Mouse (Mus musculus) E14TG2a.4 (cell line): ENCODE measurements around the gene Rnf126.

Experiments
- CTCF ChIP-seq: conservative IDR thresholded peaks from 2 replicates; pipeline ENCODE4 v1.5.1; 2014; ENCODE audit warnings: low read length
- NANOG ChIP-seq: IDR thresholded peaks from 2 replicates; pipeline ENCODE4 v1.6.1; 2014; ENCODE audit warnings: borderline replicate concordance, low read length, mixed read lengths
- POU5F1 ChIP-seq: IDR thresholded peaks from 2 replicates; pipeline ENCODE4 v1.6.1; 2014; ENCODE audit warnings: low read length, borderline replicate concordance

DNA sequence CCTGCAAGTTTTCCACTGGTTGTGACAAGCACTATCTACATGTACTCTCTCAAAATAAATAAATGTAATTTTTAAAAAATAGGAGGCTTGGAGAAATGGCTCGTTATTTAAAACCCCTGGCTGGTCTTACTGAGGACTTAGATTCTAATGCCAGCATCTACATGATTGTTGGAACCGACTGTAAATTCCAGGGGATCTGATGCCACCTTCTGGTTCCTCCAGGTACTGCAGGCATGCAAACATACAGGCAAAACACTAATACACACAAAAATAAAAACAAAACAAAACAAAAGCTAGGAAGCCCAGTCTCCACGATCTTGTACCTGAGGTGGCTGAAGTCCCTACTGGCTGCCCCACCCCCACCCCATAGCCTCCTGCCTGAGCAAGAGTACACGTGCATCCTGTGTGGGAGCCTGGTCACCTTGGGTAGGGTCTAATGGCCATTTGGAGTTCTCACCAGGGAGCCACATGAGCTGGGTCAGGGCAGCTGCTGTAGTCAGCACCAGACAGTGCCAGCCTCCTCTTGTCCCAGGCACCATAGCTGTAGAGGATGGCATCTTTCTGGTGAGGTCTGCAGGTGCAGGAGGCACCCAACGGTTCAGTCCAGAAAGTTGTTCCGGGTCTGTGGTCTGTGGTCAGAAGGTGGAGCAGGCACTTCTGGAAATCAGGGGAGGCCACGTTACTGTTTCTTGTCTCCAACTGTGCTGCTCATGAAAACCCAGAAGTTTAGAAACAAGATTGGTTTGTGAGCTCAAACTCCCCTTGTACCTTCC lies 21.8 kb upstream of the Rnf126 start:
- no peak for TF ChIP-seq NANOG
- TF ChIP-seq CTCF: peak; percentile 99
- no peak for TF ChIP-seq POU5F1
